Mouse (Mus musculus): ENCODE measurements around the gene Cuedc2.

The Cuedc2 gene

GRCm38 (mm10) chr19:46339287-46339971, 927 bp upstream of the Cuedc2 start:
- peak; percentile 89 for DNase-seq (ENCODE audit: low spot score)

GRCm38 (mm10) chr19:46338942-46339286, 412 bp upstream of the Cuedc2 start:
- no peak for DNase-seq (ENCODE audit: low spot score)

- no peak for DNase-seq (ENCODE audit: low spot score)
Measured at GRCm38 (mm10) chr19:46337719-46338330, 677 bp downstream of the Cuedc2 start.

GRCm38 (mm10) chr19:46333906-46334305, 4.6 kb downstream of the Cuedc2 start:
- DNase-seq (ENCODE audit: low spot score) = no peak

- no peak for DNase-seq (ENCODE audit: low spot score)
Measured at GRCm38 (mm10) chr19:46332721-46333339, 5.7 kb downstream of the Cuedc2 start.

GRCm38 (mm10) chr19:46331936-46332335, 6.6 kb downstream of the Cuedc2 start:
- DNase-seq (ENCODE audit: low spot score) = no peak

- no peak for DNase-seq (ENCODE audit: low spot score)
Measured at GRCm38 (mm10) chr19:46331326-46331725, 7.2 kb downstream of the Cuedc2 start.

GRCm38 (mm10) chr19:46330696-46331095, 7.8 kb downstream of the Cuedc2 start:
- no peak for DNase-seq (ENCODE audit: low spot score)

- peak; percentile 89 for DNase-seq (ENCODE audit: low spot score)
Measured at GRCm38 (mm10) chr19:46329951-46330350, 8.6 kb downstream of the Cuedc2 start.

GRCm38 (mm10) chr19:46329031-46329641, 9.4 kb downstream of the Cuedc2 start:
- no peak for DNase-seq (ENCODE audit: low spot score)

GRCm38 (mm10) chr19:46328081-46329030, 10.1 kb downstream of the Cuedc2 start, which contains the start of gene Fbxl15:
Gene Fbxl15 (plus strand): TSS chr19:46328184.
- DNase-seq (ENCODE audit: low spot score) = peak; percentile 98

GRCm38 (mm10) chr19:46327531-46328064, 10.9 kb downstream of the Cuedc2 start:
- DNase-seq (ENCODE audit: low spot score) = no peak

- DNase-seq (ENCODE audit: low spot score) = no peak
Measured at GRCm38 (mm10) chr19:46326756-46327305, 11.7 kb downstream of the Cuedc2 start, which contains the start of gene Psd. Gene Psd (minus strand): TSS chr19:46327156.

- no peak for DNase-seq (ENCODE audit: low spot score)
Measured at GRCm38 (mm10) chr19:46326019-46326755, 12.3 kb downstream of the Cuedc2 start.

- DNase-seq (ENCODE audit: low spot score) = no peak
Measured at GRCm38 (mm10) chr19:46324918-46325317, 13.6 kb downstream of the Cuedc2 start.

- DNase-seq (ENCODE audit: low spot score) = no peak
Measured at GRCm38 (mm10) chr19:46324366-46324765, 14.1 kb downstream of the Cuedc2 start.

- DNase-seq (ENCODE audit: low spot score) = no peak
Measured at GRCm38 (mm10) chr19:46323716-46324115, 14.8 kb downstream of the Cuedc2 start.

GRCm38 (mm10) chr19:46322996-46323572, 15.4 kb downstream of the Cuedc2 start:
- DNase-seq (ENCODE audit: low spot score) = no peak

GRCm38 (mm10) chr19:46322144-46322995, 16.1 kb downstream of the Cuedc2 start:
- no peak for DNase-seq (ENCODE audit: low spot score)

Data from adipocyte (in vitro differentiated cells).